Mouse (Mus musculus) midbrain, embryonic 16.5 days (tissue): Measurements from ENCODE around the gene Aff1. TPM values are rescaled to one million over a fixed set of nuclear protein-coding genes. Genes with fewer than 3 reads are reported as not detected.

Source experiments
- ATAC-seq: fragments of 200-750 bp; cut with Nextera tagmentation; 2 replicates; pipeline ENCODE4 v1.8.0; 2017; ENCODE audit warnings: moderate TSS enrichment
- H3K27ac ChIP-seq: fragments of 300-500 bp; sonication (generic); 2 replicates; pipeline ENCODE4 v1.5.1; 2014; ENCODE audit warnings: mild to moderate bottlenecking, low read length, mixed read lengths
- H3K27me3 ChIP-seq: fragments of 300-500 bp; sonication (generic); 2 replicates; pipeline ENCODE4 v1.6.1; 2014; ENCODE audit warnings: low read depth, low read length, mixed read lengths; ENCODE audit not compliant: control insufficient read depth, insufficient read depth
- H3K36me3 ChIP-seq: fragments of 300-500 bp; sonication (generic); 2 replicates; pipeline ENCODE4 v1.6.1; 2014; ENCODE audit warnings: mild to moderate bottlenecking, low read length, moderate library complexity, mixed read lengths; ENCODE audit not compliant: control insufficient read depth, insufficient read depth
- H3K4me1 ChIP-seq: fragments of 300-500 bp; sonication (generic); 2 replicates; pipeline ENCODE4 v1.6.1; 2014; ENCODE audit warnings: mild to moderate bottlenecking, low read length, mixed read lengths; ENCODE audit not compliant: control insufficient read depth, insufficient read depth
- H3K4me2 ChIP-seq: fragments of 300-500 bp; sonication (generic); 2 replicates; pipeline ENCODE4 v1.6.1; 2014; ENCODE audit warnings: mild to moderate bottlenecking, low read length, mixed read lengths
- H3K4me3 ChIP-seq: fragments of 300-500 bp; sonication (generic); 2 replicates; pipeline ENCODE4 v1.5.1; 2014; ENCODE audit warnings: low read depth, mild to moderate bottlenecking, low read length, moderate library complexity, mixed read lengths
- H3K9ac ChIP-seq: fragments of 300-500 bp; sonication (generic); 2 replicates; pipeline ENCODE4 v1.6.1; 2014; ENCODE audit warnings: low read depth, low read length, mixed read lengths
- H3K9me3 ChIP-seq: fragments of 300-500 bp; sonication (generic); replicated peaks from 2 replicates; pipeline ENCODE4 v1.6.1; 2014; ENCODE audit warnings: mild to moderate bottlenecking, low read length, mixed read lengths; ENCODE audit not compliant: control insufficient read depth, poor library complexity, severe bottlenecking
- WGBS: fragments of 180-500 bp; shearing (Covaris S2); extraction: QIAGEN DNeasy Blood & Tissue Kit; methylation state at CpG from one replicate; pipeline ENCODE4 v1.1.7; 2014; 5-methylcytosine and 5-hydroxymethylcytosine counted together
- polyA plus RNA-seq: library from polyadenylated mRNA; unstranded; fragments of >200 nt; fragmentation: Nextera tagmentation; extraction: Ambion mirVana; gene quantifications from 2 replicates; pipeline ENCODE4 v1.2.1, GENCODE M21; 2015

The Aff1 gene
- polyA plus RNA-seq, 1 experiment from 2014 or later = 1.2 TPM

- 97% methylated on average over 2 of the region's 2 CpGs for WGBS
- ATAC-seq = no peak
Measured at GRCm38 (mm10) chr5:103765758-103766431, 73.7 kb downstream of the Aff1 start.

GRCm38 (mm10) chr5:103766432-103766815 lies 74.2 kb downstream of the Aff1 start:
- H3K9me3 ChIP-seq = no peaks in the 10 kb centered on the region
- 97% methylated on average over 4 of the region's 4 CpGs for WGBS
- ATAC-seq = no peak

More at GRCm38 (mm10) chr5:103765758-103766431, 73.7 kb downstream of the Aff1 start:
- Histone ChIP-seq H3K36me3 (no peaks in the 10 kb centered on the region), H3K4me1 (no peaks in the 10 kb centered on the region), H3K27ac (no peak overlapping the region), H3K9ac (no peak overlapping the region), H3K9me3 (no peaks in the 10 kb centered on the region), H3K4me3 (no peak overlapping the region), H3K27me3 (no peaks in the 10 kb centered on the region), H3K4me2 (no peak overlapping the region)

GRCm38 (mm10) chr5:103768961-103769360 lies 76.8 kb downstream of the Aff1 start:
- 92% methylated on average over 3 of the region's 3 CpGs for WGBS
- no peak for ATAC-seq
- no peak overlapping the region for H3K4me2 ChIP-seq

More at GRCm38 (mm10) chr5:103766432-103766815, 74.2 kb downstream of the Aff1 start:
- no peak overlapping the region for H3K27ac ChIP-seq
- no peaks in the 10 kb centered on the region for H3K27me3 ChIP-seq
- no peaks in the 10 kb centered on the region for H3K36me3 ChIP-seq
- H3K9ac ChIP-seq = no peak overlapping the region
- H3K4me2 ChIP-seq = no peak overlapping the region
- no peaks in the 10 kb centered on the region for H3K4me1 ChIP-seq
- H3K4me3 ChIP-seq = no peak overlapping the region

GRCm38 (mm10) chr5:103769701-103770100 lies 77.5 kb downstream of the Aff1 start:
- 96% methylated on average over 9 of the region's 9 CpGs for WGBS
- no peaks in the 10 kb centered on the region for H3K36me3 ChIP-seq
- no peak overlapping the region for H3K9ac ChIP-seq
- no peak for ATAC-seq
- H3K9me3 ChIP-seq = no peaks in the 10 kb centered on the region
- H3K27me3 ChIP-seq = no peaks in the 10 kb centered on the region
- H3K27ac ChIP-seq = no peak overlapping the region
- peaks cover 15% of the 10 kb centered on the region for H3K4me1 ChIP-seq
- H3K4me2 ChIP-seq = no peak overlapping the region
- no peak overlapping the region for H3K4me3 ChIP-seq

More at GRCm38 (mm10) chr5:103768961-103769360, 76.8 kb downstream of the Aff1 start:
- Histone ChIP-seq H3K9me3 (no peaks in the 10 kb centered on the region), H3K9ac (no peak overlapping the region), H3K4me3 (no peak overlapping the region), H3K4me1 (peaks cover 12% of the 10 kb centered on the region), H3K27me3 (no peaks in the 10 kb centered on the region), H3K36me3 (no peaks in the 10 kb centered on the region), H3K27ac (no peak overlapping the region)

- 82% methylated on average over 6 of the region's 6 CpGs for WGBS
- H3K9me3 ChIP-seq = no peaks in the 10 kb centered on the region
- H3K27ac ChIP-seq = no peak overlapping the region
- peaks cover 15% of the 10 kb centered on the region for H3K4me1 ChIP-seq
- no peak overlapping the region for H3K9ac ChIP-seq
- no peak for ATAC-seq
- H3K4me3 ChIP-seq = no peak overlapping the region
- H3K27me3 ChIP-seq = no peaks in the 10 kb centered on the region
- no peak overlapping the region for H3K4me2 ChIP-seq
- no peaks in the 10 kb centered on the region for H3K36me3 ChIP-seq
Measured at GRCm38 (mm10) chr5:103770447-103771222, 78.5 kb downstream of the Aff1 start.

- 37% methylated on average over 6 of the region's 6 CpGs for WGBS
- H3K4me3 ChIP-seq = no peak overlapping the region
Measured at GRCm38 (mm10) chr5:103771380-103771779, 79.2 kb downstream of the Aff1 start.

GRCm38 (mm10) chr5:103772252-103772651 lies 80.1 kb downstream of the Aff1 start:
- no peak for ATAC-seq
- H3K9ac ChIP-seq = no peak overlapping the region
- 9% methylated on average over 4 of the region's 4 CpGs for WGBS

More at GRCm38 (mm10) chr5:103771380-103771779, 79.2 kb downstream of the Aff1 start:
- Histone ChIP-seq H3K4me2 (no peak overlapping the region), H3K27me3 (no peaks in the 10 kb centered on the region), H3K9ac (no peak overlapping the region), H3K27ac (no peak overlapping the region), H3K36me3 (no peaks in the 10 kb centered on the region), H3K9me3 (no peaks in the 10 kb centered on the region), H3K4me1 (peaks cover 15% of the 10 kb centered on the region)
- no peak for ATAC-seq

GRCm38 (mm10) chr5:103773100-103773552 lies 81.0 kb downstream of the Aff1 start:
- WGBS = 3% methylated on average over 5 of the region's 5 CpGs
- Histone ChIP-seq H3K36me3 (no peaks in the 10 kb centered on the region), H3K4me3 (no peak overlapping the region), H3K4me1 (peaks cover 24% of the 10 kb centered on the region), H3K4me2 (peak overlapping the region; percentile 8), H3K27me3 (no peaks in the 10 kb centered on the region), H3K9ac (no peak overlapping the region), H3K27ac (peak overlapping the region; percentile 70), H3K9me3 (no peaks in the 10 kb centered on the region)
- ATAC-seq = peak; percentile 61; the same call in 1 of the 2 replicates

More at GRCm38 (mm10) chr5:103772252-103772651, 80.1 kb downstream of the Aff1 start:
- no peak overlapping the region for H3K4me3 ChIP-seq
- no peaks in the 10 kb centered on the region for H3K27me3 ChIP-seq
- H3K36me3 ChIP-seq = no peaks in the 10 kb centered on the region
- peak overlapping the region; percentile 70; the same call in 1 of the 2 replicates for H3K27ac ChIP-seq
- H3K4me1 ChIP-seq = peaks cover 16% of the 10 kb centered on the region
- H3K9me3 ChIP-seq = no peaks in the 10 kb centered on the region
- H3K4me2 ChIP-seq = no peak overlapping the region; the same call in 1 of the 2 replicates
